In genomic region chr11:113656511-113656932, GRCm38 (mm10) we compare ENCODE assay signal across 16 mouse cellular contexts. TPM values are rescaled to one million over a fixed set of nuclear protein-coding genes. Genes with fewer than 3 reads are reported as not detected.
DNase-seq lines count a peak whose midpoint lies in the region; ATAC-seq and TF ChIP-seq lines count a peak whose summit lies in the region.
"Had no signal": no experiment of that assay in that cellular context is flagged by ENCODE, and none has a peak within 500 bp of the region (broad histone marks: within the 10 kb centered on the region; RNA-seq: fewer than 3 reads in every experiment).

No protein-coding gene starts in this region.

- H3K27ac ChIP-seq in hindbrain, embryonic 10.5 days = 0 out of 2 replicates have a peak overlapping the region, but pooled peaks have one; percentile 23
- no peak overlapping the region for H3K27ac ChIP-seq in hindbrain, embryonic 11.5 days (ENCODE audit: low read depth, low read length)
- H3K27ac ChIP-seq: embryonic facial prominence, embryonic 12.5 days; liver, embryonic 14.5 days; macrophage had no signal

- POLR2A ChIA-PET in Patski (lab: Charles Lee) = no interaction called here

- CTCF ChIA-PET in Patski (lab: Charles Lee) = interaction anchor here (1.0 to 1.3 kb wide), 4 partner anchors 11 to 47 kb away, joined by 3 read pairs; no protein-coding TSS in a partner anchor

- TF ChIP-seq POLR2A in brain, embryonic 14.5 days (IDR thresholded peaks at IDR 0.05; ENCODE audit: borderline replicate concordance, extremely low read depth, insufficient read depth, insufficient read length, poor library complexity, severe bottlenecking) = no peak

- no peak overlapping the region for H3K4me3 ChIP-seq in hindbrain, embryonic 10.5 days
- no peak overlapping the region for H3K4me3 ChIP-seq in hindbrain, embryonic 11.5 days (ENCODE audit: low read depth, low read length)
- H3K4me3 ChIP-seq: embryonic facial prominence, embryonic 12.5 days had no signal

- TF ChIP-seq CTCF in Patski (IDR thresholded peaks at IDR 0.05) = no peak
- no peak for TF ChIP-seq CTCF in brain, embryonic 14.5 days (IDR thresholded peaks at IDR 0.05; ENCODE audit: borderline replicate concordance, extremely low read depth, insufficient read depth, insufficient read length)

- no peak for ATAC-seq in hindbrain, embryonic 11.5 days (ENCODE audit: low FRiP score)
- ATAC-seq in Patski = peak; percentile 24
- ATAC-seq in megakaryocyte, adult 5-6 weeks (ENCODE audit: poor library complexity, severe bottlenecking) = no peak
- ATAC-seq: activated CD4-positive, CD25-positive, alpha-beta regulatory T cell, adult 4 months; forebrain, embryonic 14.5 days; intestine, postnatal 0 days had no signal

- no peak overlapping the region for H3K9ac ChIP-seq in hindbrain, embryonic 11.5 days (ENCODE audit: low read depth, low read length)
- H3K9ac ChIP-seq: embryonic facial prominence, embryonic 12.5 days; liver, embryonic 14.5 days had no signal

- no peak for DNase-seq in hindbrain, embryonic 10.5 days (ENCODE audit: low spot score)
- no peak for DNase-seq in hindbrain, embryonic 11.5 days (ENCODE audit: low spot score)
- DNase-seq in Patski (ENCODE audit: low read depth, low spot score) = no peak
- DNase-seq in brain, embryonic 14.5 days (ENCODE audit: low read depth) = peak; percentile 53
- peak; percentile 93 to 95 for DNase-seq in cerebellum, postnatal 25 days
- DNase-seq in T-cell, adult 2 months (ENCODE audit: low spot score) = no peak
- DNase-seq in layer of hippocampus, adult 18-20 months (ENCODE audit: low spot score in 2 of 2) = no peak
- DNase-seq: B cell, adult 2 months had no signal

- peaks cover 100% of the 10 kb centered on the region for H3K36me3 ChIP-seq in hindbrain, embryonic 10.5 days
- peaks cover 35% of the 10 kb centered on the region for H3K36me3 ChIP-seq in hindbrain, embryonic 11.5 days (ENCODE audit: control insufficient read depth, insufficient read depth, low read length)

- H3K4me1 ChIP-seq in hindbrain, embryonic 10.5 days (replicated peaks) = peaks cover 38% of the 10 kb centered on the region
- no peaks in the 10 kb centered on the region; the same call in none of the 2 replicates for H3K4me1 ChIP-seq in hindbrain, embryonic 11.5 days (replicated peaks; ENCODE audit: control insufficient read depth, insufficient read depth, low read length)

- 89% methylated on average over 8 of the region's 8 CpGs for WGBS in hindbrain, embryonic 10.5 days
- 92% methylated on average over 8 of the region's 8 CpGs for WGBS in hindbrain, embryonic 11.5 days

- in situ Hi-C loops in Patski (cut with MboI; ENCODE audit: low pct_unique_long_range_greater_than_20kb) = no loop called here

- H3K4me2 ChIP-seq in hindbrain, embryonic 11.5 days (replicated peaks; ENCODE audit: low read depth, low read length) = no peak overlapping the region
- H3K4me2 ChIP-seq: embryonic facial prominence, embryonic 12.5 days had no signal

- H3K9me3 ChIP-seq in hindbrain, embryonic 10.5 days = no peaks in the 10 kb centered on the region
- H3K9me3 ChIP-seq in hindbrain, embryonic 11.5 days (ENCODE audit: control insufficient read depth, low read length) = no peaks in the 10 kb centered on the region
- H3K9me3 ChIP-seq: embryonic facial prominence, embryonic 12.5 days had no signal

- no peaks in the 10 kb centered on the region for H3K27me3 ChIP-seq in hindbrain, embryonic 10.5 days (ENCODE audit: insufficient read depth, poor library complexity, severe bottlenecking)
- H3K27me3 ChIP-seq in hindbrain, embryonic 11.5 days (ENCODE audit: control insufficient read depth, insufficient read depth, low read length) = no peaks in the 10 kb centered on the region
- H3K27me3 ChIP-seq in Patski = no peaks in the 10 kb centered on the region
- H3K27me3 ChIP-seq: embryonic facial prominence, embryonic 12.5 days had no signal

RNA-seq across cellular contexts. Expression of gene Slc39a11, which starts 6.6 kb away (rescaled TPM):
- polyA plus RNA-seq in hindbrain, embryonic 10.5 days (2016; fragmentation: Nextera tagmentation; extraction: Ambion mirVana) = 21.5 and 25.3 TPM in 2 replicates
- polyA plus RNA-seq in hindbrain, embryonic 11.5 days (2014; fragmentation: Nextera tagmentation; extraction: Ambion mirVana) = 20.1 and 20.4 TPM in 2 replicates
- polyA plus RNA-seq in Patski (2021) = 22.4 TPM
- polyA plus RNA-seq in brain, embryonic 14.5 days (2012; rRNA removed) = 22.1 and 24.3 TPM in 2 replicates
- total RNA-seq in megakaryocyte, adult 5-6 weeks (2015) = 11.2 and 13.1 TPM in 2 replicates
- total RNA-seq in megakaryocyte, adult 5-6 weeks (2017) = 11.3 and 11.4 TPM in 2 replicates
- 10 to 100 TPM; 20.4 to 25.4 TPM for total RNA-seq in layer of hippocampus, adult 18-20 months (2021)

RNA-seq across cellular contexts. Expression of gene Cog1, which starts 7.6 kb away (rescaled TPM):
- polyA plus RNA-seq in hindbrain, embryonic 10.5 days (2016; fragmentation: Nextera tagmentation; extraction: Ambion mirVana) = 32.1 and 40.3 TPM in 2 replicates
- polyA plus RNA-seq in hindbrain, embryonic 11.5 days (2014; fragmentation: Nextera tagmentation; extraction: Ambion mirVana) = 37.6 and 37.8 TPM in 2 replicates
- polyA plus RNA-seq in Patski (2021) = 37.7 TPM
- polyA plus RNA-seq in brain, embryonic 14.5 days (2012; rRNA removed) = 53.0 and 59.8 TPM in 2 replicates
- 25.0 and 31.2 TPM in 2 replicates for total RNA-seq in megakaryocyte, adult 5-6 weeks (2015)
- total RNA-seq in megakaryocyte, adult 5-6 weeks (2017) = 15.3 and 22.4 TPM in 2 replicates
- 10 to 100 TPM; 50.7 to 58.3 TPM for total RNA-seq in layer of hippocampus, adult 18-20 months (2021)

RNA-seq across cellular contexts. Expression of gene Fam104a, which starts 27.4 kb away (rescaled TPM):
- 58.8 TPM in 2 replicates for polyA plus RNA-seq in hindbrain, embryonic 10.5 days (2016; fragmentation: Nextera tagmentation; extraction: Ambion mirVana)
- polyA plus RNA-seq in hindbrain, embryonic 11.5 days (2014; fragmentation: Nextera tagmentation; extraction: Ambion mirVana) = 49.9 and 56.4 TPM in 2 replicates
- 46.0 TPM for polyA plus RNA-seq in Patski (2021)
- 30.2 and 37.4 TPM in 2 replicates for polyA plus RNA-seq in brain, embryonic 14.5 days (2012; rRNA removed)
- 15.5 and 16.1 TPM in 2 replicates for total RNA-seq in megakaryocyte, adult 5-6 weeks (2015)
- 11.2 and 19.6 TPM in 2 replicates for total RNA-seq in megakaryocyte, adult 5-6 weeks (2017)
- 10 to 100 TPM; 31.1 to 33.6 TPM for total RNA-seq in layer of hippocampus, adult 18-20 months (2021)

RNA-seq across cellular contexts. Expression of gene D11Wsu47e, which starts 27.7 kb away (rescaled TPM):
- polyA plus RNA-seq in hindbrain, embryonic 10.5 days (2016; fragmentation: Nextera tagmentation; extraction: Ambion mirVana) = 25.8 and 27.3 TPM in 2 replicates
- 20.2 and 21.0 TPM in 2 replicates for polyA plus RNA-seq in hindbrain, embryonic 11.5 days (2014; fragmentation: Nextera tagmentation; extraction: Ambion mirVana)
- polyA plus RNA-seq in Patski (2021) = 18.3 TPM
- polyA plus RNA-seq in brain, embryonic 14.5 days (2012; rRNA removed) = 31.4 and 34.3 TPM in 2 replicates
- 3.2 and 5.4 TPM in 2 replicates for total RNA-seq in megakaryocyte, adult 5-6 weeks (2015)
- 10.3 and 13.1 TPM in 2 replicates for total RNA-seq in megakaryocyte, adult 5-6 weeks (2017)
- total RNA-seq in layer of hippocampus, adult 18-20 months (2021) = 10 to 100 TPM; 13.1 to 13.8 TPM

RNA-seq across cellular contexts. Expression of gene Sstr2, which starts 37.4 kb away (rescaled TPM):
- polyA plus RNA-seq in hindbrain, embryonic 10.5 days (2016; fragmentation: Nextera tagmentation; extraction: Ambion mirVana) = 18.7 and 30.4 TPM in 2 replicates
- polyA plus RNA-seq in hindbrain, embryonic 11.5 days (2014; fragmentation: Nextera tagmentation; extraction: Ambion mirVana) = 36.9 and 41.9 TPM in 2 replicates
- 2.1 TPM for polyA plus RNA-seq in Patski (2021)
- polyA plus RNA-seq in brain, embryonic 14.5 days (2012; rRNA removed) = 29.0 and 67.3 TPM in 2 replicates
- total RNA-seq in megakaryocyte, adult 5-6 weeks (2015) = 0.18 TPM in 1 of 2 replicates, not detected in the other
- total RNA-seq in megakaryocyte, adult 5-6 weeks (2017) = not detected in 2 replicates
- total RNA-seq in layer of hippocampus, adult 18-20 months (2021) = 10 to 100 TPM; 19.5 to 26.1 TPM
- polyA plus RNA-seq: activated CD4-positive, CD25-positive, alpha-beta regulatory T cell, adult 4 months; heart, postnatal 0 days; macrophage had no signal

Comparison
In these comparisons a context has a peak if more than half of its experiments do, and no peak if none do; other contexts are left out.
1. DNase-seq: peak in brain, embryonic 14.5 days (single experiment) and cerebellum, postnatal 25 days (2 of 2); none in hindbrain, embryonic 10.5 days (single experiment), hindbrain, embryonic 11.5 days (single experiment), Patski (single experiment), T-cell, adult 2 months (single experiment) and layer of hippocampus, adult 18-20 months (0 of 2).